Mouse (Mus musculus): ENCODE results near the gene Col9a3. TPM values are rescaled to one million over a fixed set of nuclear protein-coding genes. Genes with fewer than 3 reads are reported as not detected.

Col9a3 gene
- polyA plus RNA-seq, 1 experiment from 2014 or later, result 45.8 TPM

Other genes with a start within 250 kb of the Col9a3 start
- gene Slco4a1, start 141.5 kb upstream of the Col9a3 start, polyA plus RNA-seq (2014; fragmentation: Nextera tagmentation; extraction: Ambion mirVana), result 1.5 and 1.9 TPM in 2 replicates
- gene Ntsr1, start 97.8 kb upstream of the Col9a3 start, polyA plus RNA-seq (2014; fragmentation: Nextera tagmentation; extraction: Ambion mirVana), result not detected in 2 replicates
- gene Mrgbp, start 16.5 kb upstream of the Col9a3 start, polyA plus RNA-seq (2014; fragmentation: Nextera tagmentation; extraction: Ambion mirVana), result 35.6 and 36.7 TPM in 2 replicates
- 100 and 109 TPM in 2 replicates for gene Ogfr, start 8.5 kb upstream of the Col9a3 start, polyA plus RNA-seq (2014; fragmentation: Nextera tagmentation; extraction: Ambion mirVana)
- gene Tcfl5, start 44.9 kb downstream of the Col9a3 start, polyA plus RNA-seq (2014; fragmentation: Nextera tagmentation; extraction: Ambion mirVana), result 0.17 and 0.28 TPM in 2 replicates
- gene Dido1, start 112.2 kb downstream of the Col9a3 start, polyA plus RNA-seq (2014; fragmentation: Nextera tagmentation; extraction: Ambion mirVana), result 30.0 and 34.9 TPM in 2 replicates
- gene Gid8, start 112.3 kb downstream of the Col9a3 start, polyA plus RNA-seq (2014; fragmentation: Nextera tagmentation; extraction: Ambion mirVana), result 64.9 and 65.6 TPM in 2 replicates
- 0.09 and 0.45 TPM in 2 replicates for gene Slc17a9, start 127.5 kb downstream of the Col9a3 start, polyA plus RNA-seq (2014; fragmentation: Nextera tagmentation; extraction: Ambion mirVana)
- not detected in 2 replicates for gene Bhlhe23, start 179.1 kb downstream of the Col9a3 start, polyA plus RNA-seq (2014; fragmentation: Nextera tagmentation; extraction: Ambion mirVana)

All from limb, embryonic 11.5 days (tissue).